Mouse (Mus musculus) embryo, embryonic 11.5 days (tissue): Measurements from ENCODE around the gene Hspa1l.

Experiments used
- DNase-seq: peaks from one replicate; pipeline ENCODE4 v3.0.0-alpha.2; 2012; ENCODE audit warnings: low read depth, low spot score

Hspa1l gene

DNA sequence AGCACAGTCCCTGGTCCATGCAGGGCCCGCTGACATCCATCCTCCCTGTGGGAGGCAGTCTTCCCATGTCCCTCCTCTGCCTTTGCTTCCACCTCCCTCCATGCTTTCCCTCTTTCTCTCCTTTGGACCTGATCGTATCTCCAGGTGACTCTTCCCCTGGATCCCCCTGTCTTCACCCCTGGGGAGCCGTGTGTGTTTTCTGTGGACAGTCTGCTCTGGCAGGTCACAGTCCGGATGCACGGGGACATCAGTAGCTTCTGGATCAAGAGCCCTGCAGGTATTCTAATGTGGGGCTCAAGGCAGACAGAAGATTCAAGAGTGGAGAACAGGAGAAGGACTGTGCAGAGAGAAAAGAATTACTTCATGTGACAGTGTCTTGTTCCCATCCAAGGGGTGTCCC lies 50.7 kb downstream of the Hspa1l start:
- DNase-seq = no peak

DNA sequence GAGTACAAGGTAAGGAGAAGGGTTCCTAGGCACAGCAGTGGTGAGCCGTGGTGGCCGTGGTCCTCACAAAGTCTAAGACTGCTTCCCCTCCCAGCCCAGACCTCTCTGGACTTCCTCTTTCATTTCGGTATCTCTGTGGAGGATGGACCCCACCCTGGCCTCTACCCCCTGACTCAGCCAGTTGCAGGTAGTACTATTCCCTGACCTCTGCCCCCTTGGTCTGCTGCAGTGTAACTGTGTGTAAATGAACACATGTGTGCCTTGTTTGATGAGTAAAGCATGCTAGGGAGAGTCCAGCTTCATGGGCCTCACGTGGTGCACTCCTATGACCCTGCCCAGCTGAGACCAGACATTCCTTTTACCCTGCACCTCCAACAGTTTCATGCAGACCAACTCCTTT lies 51.3 kb downstream of the Hspa1l start:
- DNase-seq = no peak

DNA sequence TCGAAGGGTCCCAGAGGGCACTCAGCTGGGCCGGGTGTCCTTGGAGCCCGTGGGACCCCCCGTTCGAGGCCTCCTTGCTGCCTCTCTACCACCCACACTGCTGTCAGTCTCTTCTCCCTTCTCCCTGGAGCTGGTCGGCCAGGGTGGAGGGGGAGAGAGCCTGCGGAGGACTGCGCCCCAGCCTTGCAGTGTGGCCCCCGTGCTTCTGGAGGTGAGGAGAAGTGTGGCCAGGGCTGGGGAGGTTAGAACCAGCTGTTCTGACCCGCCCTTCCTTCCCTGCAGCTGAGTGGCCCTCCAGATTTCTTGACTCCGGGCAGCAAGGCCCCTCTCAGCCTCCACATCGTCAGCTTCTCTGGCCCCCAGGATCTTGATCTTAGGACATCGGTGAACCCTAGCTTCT lies 51.8 kb downstream of the Hspa1l start:
- DNase-seq = no peak

DNA sequence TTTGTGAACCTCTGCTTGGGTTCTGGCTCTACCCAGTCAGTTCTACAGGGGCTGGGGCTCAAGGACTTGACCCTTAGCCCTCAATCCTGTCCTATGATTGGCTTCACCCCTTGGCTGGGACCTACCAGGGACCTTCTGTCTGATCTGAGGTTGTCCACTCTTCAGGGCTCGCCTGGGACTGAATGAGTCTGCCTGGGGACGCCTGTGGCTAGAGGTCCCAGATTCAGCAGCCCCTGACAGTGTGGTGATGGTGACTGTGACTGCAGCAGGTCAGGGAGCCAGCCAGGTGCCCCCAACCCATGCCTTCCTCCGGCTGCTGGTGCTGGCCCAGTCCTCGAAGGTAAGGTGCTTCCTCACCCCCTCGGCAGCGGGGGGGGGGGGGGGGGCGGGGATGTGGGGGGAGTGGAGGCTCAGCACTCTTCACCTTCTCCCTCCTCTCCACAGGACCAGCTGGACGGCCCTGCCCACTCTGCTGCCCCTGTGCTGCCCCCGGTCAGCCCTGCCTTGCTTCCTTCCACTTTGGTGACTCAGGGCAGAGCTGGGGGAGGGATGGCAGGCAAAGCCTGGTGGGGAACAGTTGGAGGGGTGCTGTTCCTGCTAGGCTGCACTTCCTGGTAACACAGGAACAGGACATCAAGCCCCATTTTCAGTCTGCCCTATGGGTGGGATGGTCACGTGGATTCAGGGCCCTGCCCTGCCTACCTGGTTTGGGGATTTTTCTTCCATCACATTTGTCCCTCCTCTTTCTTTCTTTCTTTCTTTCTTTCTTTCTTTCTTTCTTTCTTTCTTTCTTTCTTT lies 52.4 kb downstream of the Hspa1l start:
- DNase-seq = no peak

DNA sequence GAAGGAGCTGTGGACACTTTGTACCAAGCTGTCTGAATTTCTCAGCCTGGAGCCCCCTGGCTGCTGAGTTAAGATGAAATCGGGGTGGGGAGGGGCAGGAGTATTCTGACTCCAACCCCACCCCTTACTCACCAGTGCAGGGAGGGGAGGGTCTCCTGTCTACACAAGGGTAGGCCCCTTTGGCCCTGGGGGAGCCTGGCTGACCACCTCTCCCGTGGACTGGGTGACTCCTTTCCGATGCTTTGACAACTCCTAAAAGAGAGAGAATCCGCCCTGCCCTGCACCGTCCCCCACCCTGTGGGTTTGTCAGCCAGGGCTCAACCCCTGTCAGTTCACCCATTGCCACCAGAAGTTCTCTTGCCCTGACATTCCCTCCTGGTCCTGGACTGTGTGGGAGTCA lies 53.7 kb downstream of the Hspa1l start:
- no peak for DNase-seq

DNA sequence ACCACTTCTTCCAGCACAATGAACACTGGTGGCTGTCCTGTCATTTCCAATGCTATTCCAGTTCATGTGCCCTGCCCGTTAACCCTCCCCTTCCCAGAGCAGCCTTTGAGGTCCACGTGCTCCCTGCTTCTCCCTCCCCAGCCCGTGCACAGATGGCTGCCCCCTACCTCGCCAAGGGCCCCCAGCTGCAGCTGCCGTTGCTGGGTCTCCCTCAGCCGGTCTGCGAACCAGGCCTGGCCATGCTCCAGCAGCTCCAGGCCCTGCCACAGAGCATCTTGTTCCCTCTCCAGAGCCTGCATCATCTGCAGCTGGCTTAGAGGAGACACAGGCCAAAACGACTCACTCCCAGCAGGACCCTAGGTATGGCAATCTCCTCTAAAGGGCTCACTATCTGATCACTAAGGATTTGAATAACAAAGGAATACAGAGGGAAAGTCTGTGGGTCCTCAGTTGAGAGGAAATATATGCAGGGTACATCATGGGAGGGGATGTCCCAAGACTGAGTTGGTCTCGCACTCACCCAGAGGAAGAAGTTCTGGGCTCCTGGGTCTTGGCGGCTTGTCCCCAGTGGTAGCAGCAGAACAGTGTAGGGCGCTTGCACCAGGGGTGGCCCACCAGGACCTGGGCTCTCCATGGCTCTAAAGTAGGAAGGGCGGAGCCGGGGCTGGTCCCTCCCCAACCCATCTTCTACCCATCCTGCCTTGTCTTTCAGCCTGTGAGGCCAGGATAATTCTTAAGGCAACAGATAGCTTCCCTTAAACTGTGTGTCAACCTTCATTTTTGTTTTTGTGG lies 55.0 kb downstream of the Hspa1l start, which contains the start of gene Sapcd1:
Gene Sapcd1 (minus strand): TSS at position 740 of the 792 bp plus-strand sequence.
- DNase-seq = no peak

DNA sequence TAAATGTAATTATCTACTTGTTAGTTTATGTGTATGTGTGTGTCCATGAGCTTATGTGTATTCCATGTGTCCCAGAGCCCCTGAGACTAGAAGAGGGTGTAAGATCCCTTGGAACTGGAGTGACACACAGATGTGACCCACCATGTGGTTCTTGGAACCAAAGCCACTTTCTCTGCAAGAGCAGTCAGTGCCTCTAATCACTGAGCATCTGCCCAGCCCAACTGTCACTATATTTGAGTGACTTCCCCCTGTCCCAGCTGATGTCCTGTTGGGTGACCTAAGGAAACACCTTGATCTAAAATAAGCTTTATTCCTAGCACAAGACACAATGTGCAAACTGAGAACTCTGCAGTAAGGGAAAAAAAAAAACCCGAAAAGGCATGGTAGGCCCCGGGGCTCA lies 55.8 kb downstream of the Hspa1l start:
- DNase-seq = no peak
